Mouse (Mus musculus) brain, embryonic 14.5 days (tissue): ENCODE results near the gene Adamts14. TPM values are rescaled to one million over a fixed set of nuclear protein-coding genes. Genes with fewer than 3 reads are reported as not detected.

Experiments used
- DNase-seq: peaks from one replicate; pipeline ENCODE4 v3.0.0-alpha.2; 2011; ENCODE audit warnings: low read depth
- CTCF ChIP-seq: fragments of 200-500 bp; IDR thresholded peaks from 2 replicates; pipeline ENCODE4 v1.5.1; 2012; ENCODE audit warnings: inconsistent platforms, mild to moderate bottlenecking, moderate library complexity, borderline replicate concordance; ENCODE audit not compliant: insufficient read depth, insufficient read length; ENCODE audit errors: extremely low read depth
- POLR2A ChIP-seq: fragments of 200-500 bp; IDR thresholded peaks from 2 replicates; pipeline ENCODE4 v1.6.1; 2012; ENCODE audit warnings: mild to moderate bottlenecking, inconsistent platforms, borderline replicate concordance; ENCODE audit not compliant: poor library complexity, insufficient read depth, insufficient read length, severe bottlenecking; ENCODE audit errors: extremely low read depth
- polyA plus RNA-seq: library from polyadenylated mRNA; depleted of rRNA; stranded (reverse); fragments of >200 nt; gene quantifications from 2 replicates; pipeline ENCODE4 v1.2.3, GENCODE M21; 2012

Adamts14 gene
- polyA plus RNA-seq, 1 experiment: 1.3 TPM

DNA sequence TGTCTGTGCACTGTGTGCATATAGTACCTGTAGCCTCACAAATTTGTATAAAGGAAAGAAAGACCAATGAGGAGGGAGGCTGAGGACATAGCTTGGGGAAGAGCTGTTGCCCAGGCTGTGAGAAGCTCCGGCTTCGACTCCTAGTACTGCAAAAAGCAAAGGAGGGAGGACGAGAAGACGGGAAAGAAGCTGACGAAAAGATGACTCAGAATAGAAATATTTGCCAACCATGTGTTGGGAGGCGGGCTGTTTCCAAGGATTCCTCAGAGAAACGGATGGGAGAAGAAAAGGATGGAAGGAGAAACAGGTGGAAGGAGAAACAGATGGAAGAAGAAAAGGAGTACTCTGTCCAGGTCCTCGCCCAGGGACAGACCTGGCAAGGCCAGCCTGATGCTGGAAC lies 21.0 kb upstream of the Adamts14 start:
- DNase-seq: no peak
- TF ChIP-seq CTCF: no peak
- no peak for TF ChIP-seq POLR2A

DNA sequence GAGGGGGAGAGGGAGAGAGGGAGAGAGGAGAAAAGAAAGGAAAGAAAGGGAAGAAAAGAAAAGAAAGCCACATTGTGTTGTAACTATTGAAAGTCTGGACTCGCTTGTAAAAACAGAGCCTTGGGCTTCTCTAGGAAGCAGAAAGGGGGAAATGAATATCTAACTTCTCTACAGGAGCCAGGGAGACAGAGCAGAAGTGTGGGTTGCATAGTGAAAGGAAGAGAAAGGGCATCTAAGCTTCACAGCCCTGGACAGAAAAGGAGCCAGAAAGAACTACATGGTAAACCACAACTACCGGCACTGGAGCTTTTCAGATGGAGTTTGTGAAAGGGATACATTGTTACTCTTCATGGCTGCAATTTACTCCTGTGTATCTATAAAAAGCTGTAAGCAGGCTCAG lies 17.2 kb upstream of the Adamts14 start:
- DNase-seq: no peak
- no peak for TF ChIP-seq POLR2A
- TF ChIP-seq CTCF: no peak

DNA sequence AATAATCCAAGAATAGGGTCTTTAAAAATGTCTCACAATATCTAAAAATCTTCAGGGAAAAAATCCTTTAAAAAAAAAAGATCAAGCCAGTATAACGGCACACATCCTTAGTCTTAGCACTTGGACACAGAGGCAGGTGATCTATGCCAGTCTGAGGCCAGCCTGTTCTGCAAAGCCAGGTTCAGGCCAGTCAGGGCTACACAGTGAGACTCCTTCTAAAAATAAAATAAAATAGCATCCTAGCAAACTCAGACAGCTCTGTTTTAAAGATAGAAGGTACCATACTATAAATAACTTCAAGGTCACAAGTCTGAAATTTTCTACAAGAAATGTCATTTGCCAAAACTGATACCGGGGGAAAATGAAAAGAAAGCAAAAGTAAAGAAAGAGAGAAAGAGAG lies 16.8 kb upstream of the Adamts14 start:
- DNase-seq: no peak
- TF ChIP-seq CTCF (no peak), POLR2A (no peak)

DNA sequence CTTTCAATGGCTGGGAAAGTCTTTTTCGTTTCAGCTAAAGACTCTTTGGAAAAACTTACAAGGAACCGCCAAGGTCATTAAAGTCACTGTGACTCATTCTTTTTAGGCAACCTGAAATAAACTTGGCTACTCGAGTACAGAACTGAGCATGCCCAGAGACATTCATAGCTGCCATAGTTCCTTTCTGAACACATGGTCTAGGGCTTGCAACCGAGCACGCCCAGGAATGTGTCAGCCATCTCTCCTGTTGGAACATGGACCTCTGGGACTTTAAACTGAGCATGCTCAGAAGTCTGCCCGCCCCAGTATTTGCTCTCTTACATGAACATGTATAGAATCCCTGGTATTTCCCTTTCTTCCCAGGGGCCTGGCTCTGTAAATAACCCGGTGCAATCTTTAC lies 13.0 kb upstream of the Adamts14 start:
- TF ChIP-seq CTCF: no peak
- no peak for TF ChIP-seq POLR2A
- peak; percentile 27 for DNase-seq

DNA sequence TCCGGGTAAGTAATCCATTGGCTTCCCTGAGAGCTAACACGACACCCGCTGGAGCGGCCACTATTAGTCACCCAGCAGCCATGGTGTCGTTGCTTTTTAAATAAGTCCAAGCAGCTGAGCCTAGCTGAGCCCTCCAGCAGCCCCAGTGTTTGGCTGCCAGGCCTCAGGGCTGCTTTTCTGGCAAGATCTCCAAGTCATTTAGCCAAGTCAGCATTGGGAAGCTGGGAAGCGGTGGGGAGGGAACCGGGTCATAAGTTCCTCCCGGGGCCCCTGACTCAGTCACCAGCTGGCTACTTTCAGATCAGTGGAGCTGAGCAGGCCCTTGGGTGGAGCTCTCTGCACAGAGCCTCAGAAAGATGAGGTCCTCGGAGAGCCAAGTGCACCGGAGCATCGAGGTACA lies 12.0 kb upstream of the Adamts14 start:
- peak; percentile 15 for DNase-seq
- no peak for TF ChIP-seq POLR2A
- no peak for TF ChIP-seq CTCF

DNA sequence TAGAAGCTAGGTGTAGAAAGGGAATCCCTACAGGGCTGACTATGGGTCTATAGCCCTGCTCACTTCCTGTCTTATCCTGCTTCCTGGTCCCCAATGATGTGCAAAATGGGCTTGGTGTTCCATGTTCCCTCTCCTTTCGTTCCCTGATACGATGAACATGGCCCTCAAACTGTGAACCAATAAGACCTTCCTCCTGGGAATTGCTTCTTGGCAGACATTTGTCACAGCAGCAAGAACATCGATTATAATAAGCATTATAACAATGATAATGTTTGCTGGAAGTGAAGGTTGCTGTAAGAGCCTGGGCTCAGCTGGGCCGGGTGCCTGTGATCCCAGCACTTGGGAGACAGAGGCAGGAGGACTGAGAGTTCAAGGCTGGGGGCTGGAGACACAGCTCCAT lies 11.1 kb upstream of the Adamts14 start:
- DNase-seq: no peak
- no peak for TF ChIP-seq POLR2A
- no peak for TF ChIP-seq CTCF

DNA sequence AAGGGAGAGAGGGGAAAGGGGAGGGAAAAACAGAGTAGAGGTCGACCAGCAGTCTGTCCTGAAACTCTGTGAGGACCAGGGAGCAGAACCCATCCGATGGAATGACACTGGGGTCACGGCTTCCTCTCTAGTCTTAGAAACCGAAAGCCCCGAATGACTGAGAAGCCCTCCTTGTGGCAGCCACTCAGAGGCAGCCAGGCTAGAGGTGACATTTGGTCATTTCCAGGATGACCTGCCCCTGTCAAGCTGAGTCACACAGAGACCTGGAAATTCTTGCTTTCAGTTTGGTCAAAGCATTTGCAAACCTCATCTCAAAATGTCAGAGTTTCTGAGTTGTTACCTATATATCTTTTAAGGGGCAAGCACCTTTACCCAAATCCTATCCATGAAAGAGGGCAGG lies 7.9 kb upstream of the Adamts14 start:
- TF ChIP-seq CTCF: no peak
- TF ChIP-seq POLR2A: no peak
- DNase-seq: no peak

DNA sequence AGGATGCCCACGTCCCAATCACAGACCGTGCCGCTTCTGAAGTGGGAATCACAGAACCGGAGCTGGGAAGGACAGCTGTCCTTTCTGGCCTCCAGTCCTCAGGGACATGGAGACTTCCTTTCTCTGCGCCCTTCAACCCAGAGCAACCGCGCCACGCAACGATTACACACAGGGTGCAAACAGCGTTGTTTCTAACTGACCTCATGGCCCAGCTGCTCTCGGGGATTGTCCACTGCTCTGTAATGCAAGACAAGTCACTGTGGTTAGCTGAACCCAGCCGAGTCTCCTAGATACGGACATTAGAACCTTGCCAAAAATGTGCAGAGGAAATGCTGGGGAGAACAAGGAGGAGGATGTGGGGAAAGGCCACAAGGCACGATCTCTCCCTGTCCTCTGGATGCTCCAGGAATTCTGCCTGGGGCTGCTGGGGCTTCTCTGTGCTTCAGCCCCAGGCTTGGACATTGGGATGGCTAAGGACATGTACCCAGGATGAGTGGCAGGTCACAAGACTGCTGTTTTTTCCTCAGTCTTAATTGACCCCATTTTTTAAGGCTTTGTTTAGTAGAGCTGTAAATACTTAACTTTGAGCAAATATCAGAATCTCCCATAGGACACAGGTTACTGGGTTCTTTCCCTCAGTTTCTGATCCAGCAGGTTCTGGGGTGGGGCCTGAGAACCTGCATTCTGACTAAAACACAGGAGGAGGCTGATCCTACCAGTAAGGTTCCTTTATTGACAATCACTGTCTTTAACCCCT lies 4.9 kb upstream of the Adamts14 start:
- TF ChIP-seq CTCF (no peak), POLR2A (no peak)
- peak; percentile 16 for DNase-seq

DNA sequence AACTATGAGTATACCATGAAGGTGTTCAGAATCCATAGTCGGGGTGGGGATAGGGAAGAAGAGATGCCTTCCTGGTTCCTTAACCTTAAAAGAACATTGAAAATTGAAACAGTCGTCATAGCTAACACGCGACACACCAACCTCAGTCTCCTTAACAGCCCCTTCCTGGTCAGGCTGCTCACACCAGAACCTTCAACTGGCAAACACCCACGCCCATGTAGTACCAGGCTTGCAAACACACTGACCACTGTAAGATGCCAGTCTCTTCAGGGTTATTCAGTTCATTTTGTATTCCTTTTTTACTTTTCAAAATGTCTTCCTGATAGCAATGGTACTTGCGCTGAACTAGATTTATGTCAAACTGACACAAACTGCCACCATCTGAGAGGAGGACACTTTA lies 3.8 kb upstream of the Adamts14 start:
- TF ChIP-seq CTCF: no peak
- DNase-seq: no peak

DNA sequence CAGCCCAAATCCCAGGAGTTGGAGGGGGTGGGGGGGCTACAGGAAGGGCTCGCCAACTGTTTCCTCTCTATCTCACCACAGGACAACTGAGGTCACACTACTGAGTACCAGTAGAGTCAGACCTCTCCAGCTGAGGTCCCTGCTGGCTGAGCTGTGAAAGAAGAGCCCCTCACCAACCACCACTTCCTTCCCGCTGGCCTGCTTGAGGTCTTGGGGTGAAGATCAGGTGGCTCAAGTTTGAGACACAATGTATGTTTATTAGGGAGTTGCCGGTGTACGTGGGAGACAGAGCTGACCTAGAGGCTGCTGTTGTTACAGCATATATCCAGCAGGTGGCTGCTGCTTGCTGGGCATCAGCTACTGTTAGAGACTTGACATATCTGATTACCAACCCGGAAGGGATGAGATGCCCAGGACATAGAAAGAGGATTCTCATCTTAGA lies 2.5 kb upstream of the Adamts14 start:
- peak; percentile 56 for DNase-seq

DNA sequence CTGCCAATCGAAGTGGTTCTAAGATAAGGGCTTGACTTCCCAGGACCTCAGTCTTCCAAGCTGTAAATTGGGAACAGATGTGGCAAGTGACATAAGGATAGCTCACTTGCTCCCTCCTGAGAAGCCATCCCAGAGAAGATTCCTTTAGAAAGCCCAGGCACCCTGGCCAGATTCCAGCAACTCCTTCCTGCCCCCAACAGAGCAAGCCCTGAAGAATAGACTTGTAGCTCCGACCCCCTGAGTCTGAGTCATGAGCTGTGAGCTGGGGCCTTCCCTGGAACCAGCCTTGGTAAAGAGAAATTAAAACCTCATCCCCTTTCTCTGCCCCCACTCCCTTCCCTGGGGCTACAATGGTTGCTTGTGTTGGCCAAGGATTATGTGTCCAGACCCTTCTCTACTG lies 1.3 kb upstream of the Adamts14 start:
- no peak for TF ChIP-seq CTCF
- no peak for TF ChIP-seq POLR2A
- no peak for DNase-seq

More for the DNA sequence above, 2.5 kb upstream of the Adamts14 start:
- TF ChIP-seq POLR2A (no peak), CTCF (peak; percentile 74)

DNA sequence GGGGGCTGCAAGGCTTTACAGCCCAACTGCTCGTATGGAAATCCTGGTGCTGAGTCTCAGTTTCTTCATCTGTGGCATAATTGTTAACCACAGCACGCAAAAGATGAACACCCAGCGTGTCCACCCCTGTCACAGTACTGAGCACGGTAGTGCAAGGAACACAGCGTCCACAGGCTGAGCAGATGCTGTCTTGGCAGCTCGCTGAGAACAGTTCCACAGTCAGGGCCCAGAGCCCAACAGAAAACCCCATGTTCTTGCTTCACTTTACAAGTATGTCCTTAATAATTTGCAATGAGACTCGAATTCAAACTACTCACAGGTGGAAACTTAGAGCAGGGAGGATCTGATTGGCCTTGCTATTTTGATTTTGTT lies 592 bp upstream of the Adamts14 start:
- TF ChIP-seq CTCF (no peak), POLR2A (no peak)
- DNase-seq: peak; percentile 20
